Mouse (Mus musculus) layer of hippocampus, adult 11-12 months (tissue): ENCODE data around the gene Chit1.

ENCODE experiments used
- DNase-seq: peaks from one replicate; pipeline ENCODE4 v3.0.0; 2022; ENCODE audit warnings: low spot score

Chit1 gene

DNA sequence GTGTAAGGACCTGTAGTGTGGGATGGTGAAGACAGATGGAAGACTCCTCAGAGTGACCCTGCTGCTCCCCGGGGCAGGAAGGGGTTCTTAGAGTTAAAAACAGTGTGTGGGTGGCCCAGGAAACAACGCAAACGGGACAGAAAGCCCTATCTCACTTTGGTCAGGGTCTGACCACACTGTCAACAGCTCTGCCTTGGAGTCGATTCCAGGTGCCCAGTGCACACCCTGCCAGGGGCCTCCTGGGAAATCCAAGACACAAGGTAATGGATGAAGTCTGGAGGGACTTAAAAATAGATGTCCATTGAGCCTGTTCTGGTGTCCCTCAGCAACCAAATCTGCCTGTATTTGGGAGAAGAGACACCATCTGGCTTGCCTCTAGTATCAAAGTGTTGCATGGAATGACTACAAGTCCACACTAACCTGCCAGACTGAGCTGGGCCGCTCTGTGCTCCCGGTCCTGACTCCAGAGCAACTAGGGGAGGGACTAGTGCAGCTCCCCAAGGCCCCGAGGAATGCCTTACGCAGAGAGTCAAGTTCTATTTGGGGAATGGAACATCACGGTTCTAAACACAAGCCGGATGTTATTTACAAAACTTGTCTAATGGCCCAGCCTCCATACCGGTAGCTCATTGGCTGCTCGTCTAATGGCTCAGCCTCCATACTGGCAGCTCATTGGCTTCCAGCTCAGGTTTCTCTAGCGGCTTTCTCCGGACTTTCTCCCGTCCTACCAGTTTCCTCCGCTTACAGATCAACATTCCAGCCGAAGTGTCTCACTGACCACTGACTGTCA, 12.1 kb upstream of the Chit1 start:
- peak; percentile 78 for DNase-seq

DNA sequence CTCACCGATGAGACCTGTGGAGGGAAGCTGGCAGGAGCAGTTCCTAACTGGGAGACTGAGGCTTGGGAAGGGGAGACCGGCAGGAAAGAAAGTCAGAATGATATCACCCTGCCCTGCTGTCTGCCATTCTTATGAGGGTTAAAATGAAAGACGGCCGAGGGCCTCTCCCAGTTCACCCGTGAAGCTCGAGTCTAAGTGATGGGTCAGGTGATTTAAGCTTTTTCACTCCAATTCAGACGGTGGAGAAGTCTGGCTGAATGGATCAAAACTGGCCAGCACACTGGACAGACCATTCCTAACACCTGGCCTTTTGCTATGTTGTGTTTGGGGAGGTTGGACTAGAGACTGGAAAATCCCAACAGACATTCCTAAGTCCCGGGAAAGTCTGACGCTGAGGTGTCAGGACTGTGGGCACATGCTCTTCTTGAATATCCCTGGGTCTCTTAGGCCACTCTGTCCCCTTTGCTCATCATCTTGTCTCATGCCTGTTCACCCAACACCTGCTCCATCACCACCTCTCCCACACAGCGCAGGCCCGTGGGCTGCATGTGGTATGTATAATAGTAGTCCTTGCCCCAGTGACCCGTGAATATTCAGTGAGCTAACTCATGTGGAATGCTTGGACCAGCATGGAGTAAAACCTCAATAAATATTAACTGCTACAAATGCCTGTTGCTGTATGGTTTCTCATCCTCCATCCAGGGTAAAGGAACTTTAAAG, 11.4 kb upstream of the Chit1 start:
- DNase-seq = no peak

DNA sequence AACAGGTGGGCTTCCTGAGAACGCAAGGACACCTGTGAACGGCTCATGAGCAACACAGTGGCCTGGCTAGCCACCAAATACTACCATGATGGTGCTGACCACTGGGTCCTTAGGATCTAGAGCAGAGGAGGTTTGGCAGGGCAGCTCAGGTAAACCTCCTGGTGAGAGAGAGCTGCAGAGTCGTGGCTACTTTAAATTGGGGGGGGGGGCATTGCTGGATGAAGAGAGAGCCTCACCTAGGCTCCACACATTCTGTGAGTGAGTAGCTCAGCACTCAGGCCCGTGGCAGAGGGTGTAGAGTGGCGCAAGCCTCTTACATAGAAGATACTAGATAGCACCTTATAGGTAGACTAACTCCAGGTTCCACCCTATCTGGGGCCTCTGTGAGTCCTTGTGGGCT, 10.6 kb upstream of the Chit1 start:
- DNase-seq = no peak

DNA sequence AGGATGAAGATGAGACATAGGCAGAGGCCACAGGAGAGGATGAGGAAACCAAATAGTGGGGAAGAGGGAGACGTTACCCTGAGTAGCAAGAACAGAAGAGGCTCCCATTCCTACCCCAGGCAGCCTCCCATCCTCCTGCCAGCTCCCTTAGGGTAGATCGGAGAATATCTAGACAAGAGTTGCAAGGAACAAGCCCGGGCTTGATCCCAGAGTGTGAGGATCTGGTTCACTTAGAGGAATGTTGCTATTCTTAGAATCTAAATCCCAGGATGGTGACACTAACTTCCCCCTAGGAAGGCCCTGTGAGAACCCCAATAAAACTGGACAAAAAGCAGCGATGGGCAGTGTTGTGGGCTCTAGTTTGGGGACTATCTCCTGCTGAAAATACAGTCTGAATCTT, 10.1 kb upstream of the Chit1 start:
- no peak for DNase-seq

DNA sequence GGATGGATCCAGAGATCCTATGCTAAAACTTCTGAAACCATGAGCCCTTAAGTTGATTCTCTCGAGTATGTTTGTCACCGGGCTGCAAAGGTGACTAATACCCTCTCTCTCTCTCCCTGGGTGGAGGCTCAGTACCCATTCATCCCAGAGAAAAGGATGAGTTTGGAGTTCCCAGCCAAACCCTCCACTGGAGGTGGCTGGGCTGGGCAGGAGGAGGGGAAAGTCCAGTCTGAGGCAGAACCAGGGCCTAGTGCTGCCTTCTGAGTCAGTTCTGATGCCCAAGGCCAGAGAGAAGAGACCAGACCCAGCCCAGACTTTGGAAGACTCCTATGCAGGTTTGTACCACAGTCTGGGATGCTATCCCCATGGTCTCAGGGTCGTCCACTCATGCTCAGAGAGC, 9.4 kb upstream of the Chit1 start:
- no peak for DNase-seq

DNA sequence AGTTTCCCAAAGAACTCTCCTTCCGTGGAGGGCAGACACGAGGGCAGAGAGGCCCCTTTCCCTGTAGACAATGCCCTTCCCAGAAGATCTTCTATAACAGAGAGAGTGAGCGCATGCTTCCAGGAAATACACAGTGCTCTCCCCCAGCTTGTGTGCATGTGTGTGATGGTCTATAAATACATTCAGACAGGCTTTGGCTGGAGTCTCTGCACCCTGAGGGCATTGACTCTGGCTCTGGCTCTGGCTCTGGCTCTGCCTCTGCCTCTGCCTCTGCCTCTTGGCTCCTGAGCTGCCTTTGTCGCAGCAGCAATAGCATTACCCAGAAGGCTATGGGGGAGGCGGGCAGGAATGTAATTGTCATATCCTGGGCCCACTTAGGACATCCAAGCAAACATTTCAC, 7.2 kb upstream of the Chit1 start:
- no peak for DNase-seq

DNA sequence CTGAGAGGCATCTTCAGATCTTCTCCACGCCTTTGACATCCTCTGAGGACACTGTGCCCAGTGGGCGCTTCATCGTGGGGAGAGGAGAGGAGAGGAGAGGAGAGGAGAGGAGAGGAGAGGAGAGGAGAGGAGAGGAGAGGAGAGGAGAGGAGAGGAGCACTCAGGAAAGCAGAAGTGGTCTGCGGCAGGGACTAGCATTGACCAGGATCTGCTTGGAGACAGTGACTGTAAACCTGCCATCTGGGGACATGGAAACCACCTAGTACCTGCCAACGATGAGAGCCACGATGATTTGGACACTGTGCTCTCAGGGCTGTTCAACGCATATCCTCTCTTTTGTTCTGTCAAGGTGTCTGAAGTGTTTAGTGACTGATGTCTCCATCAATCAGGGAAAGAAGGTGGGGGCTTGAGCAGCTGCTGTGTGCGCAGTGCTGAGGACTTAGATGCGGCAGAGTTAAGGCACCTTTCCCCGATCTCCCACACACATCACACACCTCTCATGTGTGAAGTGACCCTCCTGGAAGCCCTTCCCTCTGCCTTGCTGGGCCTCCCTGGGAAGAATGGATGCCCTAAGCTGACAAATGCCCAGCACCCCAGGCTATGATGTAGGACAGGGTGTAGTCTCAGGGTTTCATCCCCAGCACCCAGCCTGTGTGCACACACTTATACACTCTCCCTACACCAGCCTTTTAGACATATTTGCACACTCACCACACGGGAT, 5.8 kb upstream of the Chit1 start:
- no peak for DNase-seq

DNA sequence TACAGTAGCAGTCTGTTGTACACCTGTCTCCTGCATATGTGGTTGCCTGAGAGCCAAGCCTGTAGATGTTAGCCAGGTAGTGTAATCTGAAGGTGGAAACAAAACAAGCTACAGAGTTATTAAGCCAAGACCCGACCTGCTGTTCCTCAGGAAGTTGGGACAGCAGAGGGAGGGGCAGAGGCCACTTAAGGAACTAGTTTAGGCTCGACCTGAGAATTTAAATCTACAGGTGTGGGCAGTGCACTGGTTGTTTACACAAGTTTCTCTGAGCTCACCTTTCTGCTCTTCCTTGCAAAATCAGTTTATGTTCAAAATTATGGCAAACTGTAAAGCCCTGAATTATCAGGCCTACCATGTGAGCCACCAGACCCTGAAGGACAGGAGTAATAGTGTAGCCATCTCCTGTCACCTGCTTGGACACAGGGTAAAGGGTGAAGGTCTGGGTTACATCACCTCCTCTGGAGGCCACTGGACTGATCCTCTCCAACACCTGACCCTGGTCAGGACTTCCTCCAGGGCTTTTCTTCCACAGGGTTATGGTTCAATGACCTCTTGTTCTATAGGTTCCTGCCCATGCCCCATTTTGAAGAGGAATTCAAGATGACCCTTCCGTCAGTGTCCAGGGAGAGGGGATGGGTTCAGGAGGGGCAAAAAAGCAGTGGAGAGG, 5.1 kb upstream of the Chit1 start:
- no peak for DNase-seq

DNA sequence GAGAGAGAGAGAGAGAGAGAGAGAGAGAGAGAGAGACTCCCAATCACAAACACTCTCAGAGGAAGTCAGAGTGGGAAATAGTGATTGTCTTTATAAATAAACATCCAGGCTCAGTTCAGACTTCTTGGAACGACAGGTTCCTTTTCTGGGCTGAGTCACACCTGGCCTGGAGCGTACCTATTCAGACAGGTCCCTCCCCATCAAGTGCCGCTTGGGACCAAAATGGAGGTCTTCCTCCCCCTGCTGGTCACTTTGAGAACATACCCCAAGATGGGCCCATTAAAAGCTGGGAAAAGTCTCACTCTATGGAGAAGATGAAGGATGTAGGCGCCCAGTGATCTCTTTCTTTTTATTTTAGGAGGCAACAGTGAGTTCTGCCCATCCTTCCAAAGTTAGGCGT, 4.3 kb upstream of the Chit1 start:
- DNase-seq = peak; percentile 68

DNA sequence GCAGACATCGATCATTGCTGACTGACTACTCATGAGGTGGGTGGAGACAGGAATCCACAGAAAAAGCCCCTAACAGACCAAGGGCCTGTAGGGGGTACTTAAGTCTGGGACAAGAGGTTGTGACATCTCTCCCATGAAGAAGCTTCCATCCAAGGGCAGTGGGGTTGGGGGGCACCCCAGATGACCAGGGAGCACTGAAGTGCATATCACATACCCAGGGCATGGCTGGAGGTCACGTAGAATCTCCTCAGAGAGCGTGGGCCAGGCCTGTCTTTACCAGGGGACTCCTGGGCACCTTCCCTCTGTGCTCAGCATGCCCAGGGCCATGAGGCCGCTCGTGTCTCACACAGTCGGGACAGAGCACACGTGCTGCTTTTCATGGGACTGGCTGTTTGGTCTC, 3.3 kb upstream of the Chit1 start:
- DNase-seq = peak; percentile 3

DNA sequence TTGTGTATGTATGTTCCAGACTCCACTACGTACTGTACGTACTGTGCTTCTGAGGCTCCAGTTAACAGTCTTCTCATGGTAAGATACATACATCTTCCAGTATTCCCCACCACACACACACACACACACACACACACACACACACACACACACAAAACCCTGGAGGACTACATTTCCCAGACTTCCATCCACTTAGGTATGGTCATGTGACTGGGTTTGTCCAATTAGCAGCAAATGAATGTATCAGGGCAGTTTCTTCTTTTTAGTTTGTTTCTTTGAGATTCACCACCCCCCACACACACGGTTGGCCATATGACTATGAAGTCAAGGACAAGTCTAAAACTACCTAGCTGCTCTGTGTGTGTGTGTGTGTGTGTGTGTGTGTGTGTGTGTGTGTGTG, 1.0 kb upstream of the Chit1 start:
- DNase-seq = no peak

DNA sequence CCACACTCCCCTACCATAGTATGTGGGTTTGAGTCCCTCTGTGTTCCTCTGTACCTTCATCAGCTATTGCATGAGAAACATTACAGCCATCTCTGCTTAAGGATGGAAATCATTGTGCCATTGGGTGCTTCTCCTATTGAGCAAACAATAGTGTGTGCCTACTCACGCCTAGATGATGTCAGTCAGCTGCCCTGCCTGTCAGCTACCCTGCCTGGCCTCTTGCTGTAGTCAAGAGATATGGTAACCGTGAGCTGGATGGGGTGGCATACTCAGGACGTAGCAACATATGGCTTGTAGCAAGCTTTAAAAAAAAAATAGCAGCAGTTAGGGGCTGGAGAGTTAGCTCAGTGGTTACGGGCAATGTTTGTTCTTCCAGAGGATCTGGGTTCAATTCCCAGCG, 593 bp upstream of the Chit1 start:
- no peak for DNase-seq

DNA sequence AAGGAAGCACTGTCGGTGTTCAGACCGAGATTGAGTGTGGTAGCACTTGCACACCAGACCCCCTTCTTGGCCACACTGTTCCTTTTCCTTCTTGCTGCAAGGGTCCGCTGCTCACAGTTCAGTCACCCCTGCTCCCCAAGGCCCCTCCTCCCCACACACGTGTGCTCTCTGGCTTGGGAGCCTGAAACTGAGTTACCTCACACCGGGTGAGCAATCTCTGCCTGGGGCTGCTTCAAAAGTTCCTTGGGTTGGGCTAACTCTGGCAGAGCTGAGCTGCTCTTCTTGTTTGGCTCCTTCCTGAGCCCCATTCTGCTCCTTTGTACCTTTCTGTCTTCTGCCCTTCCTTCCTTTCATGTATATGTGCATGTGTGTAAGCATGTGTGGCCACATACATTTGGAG, 2.5 kb downstream of the Chit1 start:
- no peak for DNase-seq

DNA sequence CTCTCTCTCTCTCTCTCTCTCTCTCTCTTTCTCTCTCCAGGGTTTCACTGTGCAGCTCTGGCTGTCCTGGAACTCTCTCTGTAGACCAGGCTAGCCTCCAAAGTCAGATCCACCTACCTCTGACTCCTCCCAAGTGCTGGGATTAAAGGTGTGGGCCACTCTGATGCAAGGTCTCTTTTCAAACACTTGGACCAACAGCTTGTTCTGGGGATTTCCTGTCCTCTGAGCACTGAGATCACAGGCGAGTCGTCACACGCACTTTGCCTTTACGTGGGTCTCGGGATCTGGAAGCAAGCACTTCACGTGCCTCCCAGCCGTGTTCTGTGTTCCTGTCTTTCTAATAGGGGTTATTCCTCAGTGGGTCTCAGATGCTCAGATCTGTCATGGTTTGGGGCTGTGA, 3.0 kb downstream of the Chit1 start:
- no peak for DNase-seq

DNA sequence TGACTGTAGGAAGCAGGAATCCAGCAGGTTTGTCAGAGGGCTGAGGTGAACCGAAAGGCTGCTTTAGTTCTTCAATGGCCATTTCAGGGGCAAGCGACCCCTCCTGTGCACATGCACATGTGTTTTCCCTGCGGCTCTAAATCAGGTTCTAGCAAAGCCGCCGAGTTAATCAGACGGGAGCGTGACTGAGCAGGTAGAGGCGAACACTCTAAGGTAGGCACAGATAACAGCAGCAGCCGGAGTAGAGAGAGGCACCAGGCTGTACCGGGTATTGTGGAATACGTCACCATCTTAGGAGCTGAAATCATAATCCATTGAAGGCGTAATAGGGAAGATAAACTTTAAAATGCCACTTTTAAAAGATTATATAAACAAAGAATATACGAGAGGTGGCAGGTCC, 3.7 kb downstream of the Chit1 start:
- DNase-seq = no peak

DNA sequence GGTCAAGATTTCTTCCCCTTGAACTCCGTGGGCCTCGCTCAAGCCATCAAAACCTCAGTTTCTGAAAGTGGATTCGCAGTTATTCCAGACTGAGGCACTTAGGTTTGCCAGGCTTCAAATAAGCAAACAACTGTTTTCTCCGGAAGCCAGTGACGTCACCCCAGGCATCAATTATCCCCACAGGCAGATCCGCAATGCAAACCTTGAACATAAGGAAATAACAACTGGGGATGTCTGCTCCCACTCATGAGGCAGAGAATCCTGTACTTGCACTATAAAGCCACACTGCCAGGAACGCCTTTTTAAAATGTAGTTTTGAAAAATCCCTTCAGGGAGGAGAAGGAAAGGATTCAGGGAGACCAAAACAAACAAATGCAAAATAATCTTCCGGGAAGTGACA, 4.4 kb downstream of the Chit1 start:
- no peak for DNase-seq

DNA sequence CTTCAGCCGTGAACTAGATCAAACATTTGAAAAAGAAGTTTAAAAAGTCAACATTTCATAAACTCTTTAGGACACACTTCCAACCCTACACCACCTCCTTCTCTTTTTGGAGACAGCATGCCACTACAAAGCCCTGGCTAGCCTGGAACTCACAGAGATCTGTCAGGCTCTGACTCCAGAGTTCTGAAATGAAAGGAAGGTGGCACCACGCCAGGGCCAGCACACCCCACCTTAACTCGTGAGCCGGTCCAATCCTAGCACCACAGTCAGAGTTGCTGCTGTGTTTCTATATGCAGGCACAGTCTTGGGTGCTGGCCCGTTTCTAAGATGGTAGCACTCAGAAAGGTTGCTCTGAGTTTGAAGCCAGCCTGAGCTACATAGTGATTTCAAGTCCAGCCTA, 6.1 kb downstream of the Chit1 start:
- no peak for DNase-seq

DNA sequence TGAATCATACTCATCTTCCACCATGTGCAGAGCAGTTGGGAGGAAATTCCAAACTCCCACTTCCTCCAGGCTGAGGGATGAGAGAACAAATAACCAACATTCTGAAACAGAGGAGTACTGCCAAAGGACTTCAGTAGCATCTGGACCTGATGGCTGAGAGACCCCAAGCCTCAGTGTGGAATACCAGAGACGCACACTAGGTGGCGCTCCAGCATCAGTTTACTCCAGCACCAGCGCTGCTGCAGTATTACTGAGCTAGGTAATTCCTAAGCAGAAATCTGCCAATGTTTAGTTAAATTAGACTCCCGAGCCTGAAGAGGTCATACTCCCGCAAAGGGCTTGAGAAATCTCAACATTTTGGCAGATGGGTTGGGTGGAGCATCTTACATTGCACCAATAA, 9.1 kb downstream of the Chit1 start:
- peak; percentile 96 for DNase-seq

DNA sequence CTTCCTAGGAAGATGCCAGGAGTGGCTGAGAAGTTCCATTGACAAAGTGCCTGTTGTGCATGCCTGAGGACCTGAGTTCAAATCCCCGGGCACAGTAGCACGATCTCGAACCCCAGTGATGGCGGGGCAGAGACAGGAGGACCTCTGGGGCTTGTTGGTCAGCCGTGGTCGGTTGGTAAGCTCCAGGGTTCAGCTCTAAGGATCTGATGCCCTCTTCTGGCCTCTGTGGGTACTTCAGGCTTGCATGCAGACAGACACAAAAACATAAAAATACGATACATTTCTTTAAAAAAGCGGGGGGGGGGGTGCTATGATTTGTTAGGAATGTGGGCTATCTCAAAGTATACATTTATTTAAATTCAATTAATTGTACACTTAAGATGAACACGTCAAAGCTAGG, 11.2 kb downstream of the Chit1 start:
- DNase-seq = no peak

DNA sequence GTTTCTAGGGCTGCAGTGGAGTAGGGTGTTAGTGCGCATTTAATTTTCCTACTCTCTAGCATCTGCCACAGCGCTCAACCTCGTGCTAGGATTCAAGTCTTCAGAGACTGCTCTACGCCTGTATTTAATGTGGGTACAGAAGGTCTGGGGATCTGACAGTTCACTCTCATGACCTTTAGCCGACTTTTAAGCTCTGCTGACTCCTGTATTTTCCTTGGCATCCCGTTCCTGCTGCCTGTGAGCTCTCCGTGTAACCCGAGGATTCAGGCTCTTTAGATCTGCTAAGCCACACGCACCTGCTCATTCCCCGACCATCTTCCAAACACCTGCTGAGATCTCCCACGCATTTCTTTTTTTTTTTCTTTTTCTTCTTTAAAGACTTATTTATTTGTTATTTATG, 22.3 kb downstream of the Chit1 start:
- DNase-seq = no peak

DNA sequence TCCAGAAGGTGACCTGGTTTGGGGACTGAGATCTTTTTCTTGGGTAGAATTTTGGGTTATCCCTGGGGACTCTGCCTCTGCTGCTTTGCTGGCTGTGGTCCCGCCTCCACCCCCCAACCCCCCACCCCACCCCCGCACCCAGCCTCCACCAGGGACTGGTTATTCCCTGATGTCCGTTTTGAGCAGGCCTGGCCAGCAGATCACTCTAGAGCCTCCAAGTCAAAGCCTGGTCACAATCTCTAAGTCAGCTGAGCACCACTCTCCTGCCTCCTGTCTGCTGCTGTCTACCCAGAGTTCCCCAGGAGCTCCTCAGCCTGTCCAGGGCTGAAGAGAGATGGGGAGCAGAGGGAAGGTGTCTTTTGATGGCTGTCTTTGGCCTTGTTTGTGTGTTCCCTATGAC, 25.3 kb downstream of the Chit1 start:
- DNase-seq = no peak

DNA sequence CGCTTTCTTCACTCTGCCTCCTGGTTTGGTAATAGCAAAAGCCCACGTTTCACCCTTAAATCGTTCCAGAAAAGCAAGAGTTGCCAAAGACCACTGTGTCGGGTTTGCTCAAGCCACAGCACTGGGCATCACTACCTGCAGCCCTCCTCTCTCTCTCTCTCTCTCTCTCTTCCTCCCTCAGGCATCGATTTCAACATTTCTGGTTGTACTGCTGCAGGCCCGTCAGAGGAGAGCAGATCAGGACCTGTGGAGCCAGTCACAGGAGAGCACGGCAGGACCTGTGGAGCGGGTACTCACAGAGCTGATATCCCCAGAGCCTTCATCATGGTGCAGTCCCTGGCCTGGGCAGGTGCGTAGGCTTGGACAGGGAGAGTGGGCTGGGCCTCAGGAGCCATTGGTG, 27.4 kb downstream of the Chit1 start:
- DNase-seq = no peak

DNA sequence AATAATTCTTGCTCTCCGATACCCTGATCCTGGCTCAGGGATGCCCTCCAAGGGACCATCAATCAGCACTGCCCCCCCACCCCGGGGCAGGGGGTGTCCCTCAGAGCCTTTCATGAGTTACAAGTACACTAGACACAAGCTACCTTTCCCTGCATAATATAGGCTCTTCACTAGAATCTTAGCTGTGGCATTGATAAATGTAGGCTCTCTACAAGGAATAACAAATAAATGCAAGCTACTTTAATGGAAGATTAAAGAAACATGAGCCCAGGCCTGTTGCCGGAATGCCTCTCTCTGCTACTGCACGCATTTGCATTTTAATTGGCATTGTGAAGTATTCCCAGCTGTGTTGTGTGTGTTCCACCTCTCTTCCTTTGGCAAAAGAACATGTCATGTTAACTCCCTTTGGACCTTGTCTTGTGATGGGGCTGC, 31.3 kb downstream of the Chit1 start:
- DNase-seq = no peak
